Mouse (Mus musculus) small intestine, adult 2 months (tissue): ENCODE results near the gene Abl1. TPM values are rescaled to one million over a fixed set of nuclear protein-coding genes. Genes with fewer than 3 reads are reported as not detected.

Experiments used
- H3K27ac ChIP-seq: fragments of 200-500 bp; 2 replicates; pipeline ENCODE4 v1.5.1; 2012; ENCODE audit warnings: low read depth, low read length, control low read depth, inconsistent platforms; ENCODE audit not compliant: insufficient read depth
- H3K27me3 ChIP-seq: fragments of 200-500 bp; 2 replicates; pipeline ENCODE4 v1.6.1; 2012; ENCODE audit warnings: mild to moderate bottlenecking, moderate library complexity, low read length, inconsistent platforms; ENCODE audit not compliant: control insufficient read depth, insufficient read depth
- H3K36me3 ChIP-seq: fragments of 200-500 bp; 2 replicates; pipeline ENCODE4 v1.6.1; 2012; ENCODE audit warnings: mild to moderate bottlenecking, low read length, control low read depth, inconsistent platforms; ENCODE audit not compliant: control insufficient read depth, insufficient read depth
- H3K4me1 ChIP-seq: fragments of 200-500 bp; 2 replicates; pipeline ENCODE4 v1.6.1; 2012; ENCODE audit warnings: low read length, inconsistent platforms, mixed read lengths; ENCODE audit not compliant: control insufficient read depth, insufficient read depth, insufficient read length
- H3K4me3 ChIP-seq: fragments of 200-500 bp; 2 replicates; pipeline ENCODE4 v1.5.1; 2012; ENCODE audit warnings: low read depth, mild to moderate bottlenecking, control low read depth, inconsistent platforms, low read length, moderate library complexity
- CTCF ChIP-seq: fragments of 200-500 bp; IDR thresholded peaks from 2 replicates; pipeline ENCODE4 v1.5.1; 2012; ENCODE audit warnings: low read depth, mild to moderate bottlenecking, control low read depth, inconsistent platforms, low read length, moderate library complexity, mixed read lengths; ENCODE audit not compliant: insufficient replicate concordance, insufficient read length; ENCODE audit errors: extremely low read depth
- POLR2A ChIP-seq: fragments of 200-500 bp; IDR thresholded peaks from 2 replicates; pipeline ENCODE4 v1.6.1; 2012; ENCODE audit warnings: low read depth, mild to moderate bottlenecking, control low read depth, inconsistent platforms, low read length, moderate library complexity
- WGBS: fragments of 180-500 bp; shearing (Covaris S2); methylation state at CpG from one replicate; pipeline ENCODE4 v1.1.7; 2018; 5-methylcytosine and 5-hydroxymethylcytosine counted together
- polyA plus RNA-seq: library from polyadenylated mRNA; depleted of rRNA; stranded (reverse); fragments of >200 nt; gene quantifications from 2 replicates; pipeline ENCODE4 v1.2.3, GENCODE M21; 2012

Gene Abl1
- polyA plus RNA-seq, 1 experiment: 55.5 TPM

DNA sequence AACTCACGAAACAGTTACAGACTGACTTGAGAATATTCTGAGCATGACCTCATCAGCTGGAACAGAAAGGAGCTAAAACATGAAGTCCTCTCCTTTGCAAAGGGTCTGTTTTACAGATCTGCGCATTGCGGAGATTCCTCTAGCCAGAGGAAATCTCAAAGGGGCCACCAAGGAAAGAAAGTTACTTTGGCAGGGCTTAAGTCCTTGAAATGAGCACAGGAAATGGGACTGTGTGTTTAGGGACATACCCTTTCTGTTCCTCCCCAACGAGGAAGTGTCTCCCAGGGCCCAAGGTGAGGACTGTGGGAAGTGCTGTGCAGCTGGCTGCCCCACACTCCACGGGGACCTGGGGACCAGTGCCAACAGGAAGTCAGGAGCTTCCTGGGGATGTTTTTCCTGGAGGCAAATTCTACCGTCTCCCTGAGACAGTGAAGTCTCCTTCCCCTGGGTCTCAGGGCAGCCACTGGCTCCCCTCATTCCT, 81.5 kb downstream of the Abl1 start:
- Histone ChIP-seq H3K27ac (peak overlapping the region; percentile 85), H3K4me3 (no peak overlapping the region), H3K27me3 (no peaks in the 10 kb centered on the region), H3K4me1 (peaks cover 36% of the 10 kb centered on the region), H3K36me3 (no peaks in the 10 kb centered on the region)
- TF ChIP-seq CTCF (no peak), POLR2A (no peak)
- WGBS: 16% methylated on average over 6 of the region's 6 CpGs

DNA sequence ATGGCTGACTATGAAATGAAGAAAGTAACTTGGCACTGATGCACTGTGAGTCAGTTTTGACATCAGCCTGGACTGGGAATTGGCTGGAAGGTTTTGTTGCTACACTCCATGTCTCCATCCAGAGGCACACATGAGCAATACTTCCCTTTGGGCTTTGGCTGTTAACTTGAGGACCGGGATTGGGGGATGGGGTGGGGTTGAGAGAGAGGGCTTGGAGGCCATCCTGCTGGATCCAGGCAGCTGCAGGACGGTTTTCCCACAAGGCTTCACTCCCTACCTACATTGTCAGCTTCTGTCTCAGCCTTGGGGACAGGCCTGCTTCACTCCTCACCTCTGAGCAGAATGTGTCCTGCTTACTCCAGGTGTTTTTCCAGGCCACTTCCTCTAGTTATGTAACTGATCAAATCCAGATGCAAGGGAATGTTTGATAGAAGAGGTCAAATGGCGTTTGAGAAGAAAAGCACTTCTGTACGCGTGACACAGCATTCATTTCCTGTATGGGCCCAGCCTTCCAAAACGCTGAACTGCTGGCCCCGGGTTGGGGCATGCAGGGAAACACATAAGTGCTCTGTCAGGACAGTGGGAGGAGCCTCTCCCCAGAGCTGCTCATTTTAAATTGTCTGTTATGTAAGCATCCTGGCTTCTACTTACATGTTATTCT, 82.7 kb downstream of the Abl1 start:
- TF ChIP-seq POLR2A (no peak), CTCF (no peak)
- WGBS: 5% methylated on average over 7 of the region's 7 CpGs

DNA sequence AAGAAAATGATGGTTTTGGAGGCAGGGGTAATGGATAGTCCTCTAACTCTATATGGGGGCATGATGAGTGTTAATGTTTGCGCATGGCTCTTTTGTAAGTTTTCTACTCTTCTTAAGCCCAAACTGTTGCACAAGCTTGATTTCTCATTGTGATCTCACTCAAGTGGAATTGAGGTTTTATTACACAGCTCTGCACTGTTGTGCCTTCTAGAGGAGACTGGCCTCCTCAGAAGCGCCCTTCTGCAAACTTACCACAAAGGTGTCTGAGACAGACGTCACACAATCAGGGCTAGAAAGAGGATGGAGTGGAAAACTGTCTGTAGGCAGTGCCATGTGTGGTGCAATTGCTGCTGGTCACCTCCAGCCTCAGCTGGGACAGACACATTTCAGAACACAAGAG, 88.3 kb downstream of the Abl1 start:
- Histone ChIP-seq H3K4me3 (no peak overlapping the region), H3K27me3 (no peaks in the 10 kb centered on the region), H3K4me1 (peaks cover 10% of the 10 kb centered on the region), H3K27ac (no peak overlapping the region), H3K36me3 (peaks cover 31% of the 10 kb centered on the region)
- 90% methylated on average over 3 of the region's 3 CpGs for WGBS
- TF ChIP-seq POLR2A (no peak), CTCF (no peak)

More for the DNA sequence above, 82.7 kb downstream of the Abl1 start:
- Histone ChIP-seq H3K36me3 (no peaks in the 10 kb centered on the region), H3K27me3 (no peaks in the 10 kb centered on the region), H3K4me1 (peaks cover 34% of the 10 kb centered on the region), H3K4me3 (no peak overlapping the region), H3K27ac (peak overlapping the region; percentile 87)

DNA sequence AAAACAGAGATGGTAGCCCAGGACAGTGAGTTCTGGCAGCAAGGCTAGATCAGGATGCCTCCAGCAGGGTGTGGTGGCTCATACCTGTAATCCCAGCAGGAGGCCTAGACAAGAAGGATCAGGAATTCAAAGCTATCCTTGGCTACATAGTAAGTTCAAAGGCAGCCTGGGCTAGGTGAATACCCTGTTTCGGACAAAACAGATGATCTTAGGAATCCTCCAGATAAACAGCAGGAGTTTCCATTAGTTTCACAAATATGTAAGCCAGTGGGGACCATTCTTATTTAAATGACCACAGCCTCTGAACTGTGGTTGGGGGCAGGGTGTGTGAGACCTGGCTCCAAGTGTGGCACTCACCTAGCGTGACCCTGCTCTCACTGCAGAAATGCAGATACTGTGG, 91.1 kb downstream of the Abl1 start:
- Histone ChIP-seq H3K27ac (no peak overlapping the region), H3K4me1 (no peaks in the 10 kb centered on the region; the same call in 1 of the 2 replicates), H3K4me3 (no peak overlapping the region), H3K36me3 (peaks cover 42% of the 10 kb centered on the region), H3K27me3 (no peaks in the 10 kb centered on the region)
- no peak for TF ChIP-seq POLR2A
- no peak for TF ChIP-seq CTCF
- 95% methylated on average over 2 of the region's 2 CpGs for WGBS

DNA sequence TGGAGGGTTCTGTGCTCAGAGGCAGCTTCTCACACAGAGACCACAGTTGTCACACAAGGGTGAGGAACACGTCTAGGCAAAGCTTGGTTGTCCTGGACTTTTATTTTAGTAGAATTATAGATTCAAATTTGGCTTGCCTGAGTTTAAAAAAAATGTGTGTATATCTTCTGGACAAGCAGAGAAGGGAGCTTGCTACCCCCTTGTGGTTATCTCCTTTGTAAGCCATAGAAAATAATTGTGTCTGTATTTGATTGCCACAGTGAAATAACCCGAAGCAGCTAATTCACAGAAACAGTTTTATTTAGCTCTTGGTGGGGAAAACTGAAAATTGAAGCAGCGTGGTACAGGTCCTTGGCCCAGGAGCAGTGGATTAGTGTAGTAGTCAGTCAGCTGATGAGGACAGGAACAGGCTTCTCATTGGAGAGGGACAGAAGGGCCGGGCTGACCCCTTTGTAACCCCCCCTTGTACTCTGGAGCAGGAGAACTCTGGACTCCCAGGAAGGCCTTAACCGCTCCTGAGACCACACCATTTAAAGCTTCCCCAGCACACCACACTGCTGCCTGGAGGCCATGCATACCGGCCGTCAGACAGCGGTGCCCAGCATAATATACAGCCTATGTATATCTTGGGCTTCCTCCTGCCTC, 94.9 kb downstream of the Abl1 start:
- Histone ChIP-seq H3K27me3 (no peaks in the 10 kb centered on the region), H3K4me3 (no peak overlapping the region), H3K36me3 (peaks cover 67% of the 10 kb centered on the region), H3K27ac (no peak overlapping the region), H3K4me1 (0 out of 2 replicates have a peak, but pooled peaks cover 2% of the 10 kb centered on the region)
- WGBS: 80% methylated on average over 8 of the region's 8 CpGs
- TF ChIP-seq POLR2A: no peak
- no peak for TF ChIP-seq CTCF

DNA sequence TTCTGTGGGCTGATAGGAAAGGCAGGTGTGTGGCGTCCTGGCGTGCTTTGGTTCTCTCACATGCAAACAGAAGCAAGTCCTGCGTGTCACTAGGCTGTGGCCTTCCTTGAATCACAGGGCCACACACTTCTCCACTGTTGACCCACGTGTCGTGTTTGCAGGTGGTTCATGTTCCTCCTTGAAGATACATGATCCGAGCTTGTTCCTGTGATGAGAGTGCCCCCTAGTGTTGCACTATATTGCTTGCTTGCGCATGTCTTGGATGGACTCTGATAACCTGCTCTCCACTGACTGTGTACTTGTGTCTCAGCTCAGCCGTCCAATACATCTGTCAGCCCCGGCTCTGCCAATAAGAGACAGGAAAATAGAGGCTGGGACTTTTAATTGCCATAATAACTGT, 96.9 kb downstream of the Abl1 start:
- Histone ChIP-seq H3K4me1 (0 out of 2 replicates have a peak, but pooled peaks cover 2% of the 10 kb centered on the region), H3K27me3 (no peaks in the 10 kb centered on the region), H3K36me3 (peaks cover 58% of the 10 kb centered on the region), H3K4me3 (no peak overlapping the region), H3K27ac (no peak overlapping the region)
- 22% methylated on average over 9 of the region's 9 CpGs for WGBS
- TF ChIP-seq CTCF: peak; percentile 66; the same call in 1 of the 2 replicates
- no peak for TF ChIP-seq POLR2A

DNA sequence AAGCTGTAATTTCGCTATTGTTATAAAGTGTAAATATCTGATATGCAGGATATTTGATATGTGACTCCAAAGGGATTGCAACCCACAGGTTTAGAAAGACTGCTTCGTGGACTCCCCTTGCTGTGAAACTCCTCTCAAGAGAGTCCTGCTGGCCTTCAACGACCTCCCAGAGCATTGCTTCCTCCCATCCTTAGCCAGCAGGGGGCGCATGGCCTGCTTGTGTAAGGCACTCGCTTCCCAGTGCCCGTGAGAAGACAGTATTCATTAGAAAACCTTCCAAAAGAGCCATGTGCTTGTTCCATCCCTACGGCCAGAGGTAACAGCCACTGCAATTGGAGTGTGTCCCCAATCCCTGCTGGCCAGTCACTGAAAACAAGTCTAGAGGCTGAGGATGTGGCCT, 98.9 kb downstream of the Abl1 start:
- H3K27me3 ChIP-seq: no peaks in the 10 kb centered on the region
- TF ChIP-seq POLR2A (no peak), CTCF (peak; percentile 84; the same call in 1 of the 2 replicates)
- H3K4me3 ChIP-seq: no peak overlapping the region
- H3K4me1 ChIP-seq: 0 out of 2 replicates have a peak, but pooled peaks cover 2% of the 10 kb centered on the region
- H3K36me3 ChIP-seq: peaks cover 59% of the 10 kb centered on the region
- 22% methylated on average over 7 of the region's 7 CpGs for WGBS
- no peak overlapping the region for H3K27ac ChIP-seq
